ENCODE assay signal across 8 mouse cellular contexts in the genomic region with DNA sequence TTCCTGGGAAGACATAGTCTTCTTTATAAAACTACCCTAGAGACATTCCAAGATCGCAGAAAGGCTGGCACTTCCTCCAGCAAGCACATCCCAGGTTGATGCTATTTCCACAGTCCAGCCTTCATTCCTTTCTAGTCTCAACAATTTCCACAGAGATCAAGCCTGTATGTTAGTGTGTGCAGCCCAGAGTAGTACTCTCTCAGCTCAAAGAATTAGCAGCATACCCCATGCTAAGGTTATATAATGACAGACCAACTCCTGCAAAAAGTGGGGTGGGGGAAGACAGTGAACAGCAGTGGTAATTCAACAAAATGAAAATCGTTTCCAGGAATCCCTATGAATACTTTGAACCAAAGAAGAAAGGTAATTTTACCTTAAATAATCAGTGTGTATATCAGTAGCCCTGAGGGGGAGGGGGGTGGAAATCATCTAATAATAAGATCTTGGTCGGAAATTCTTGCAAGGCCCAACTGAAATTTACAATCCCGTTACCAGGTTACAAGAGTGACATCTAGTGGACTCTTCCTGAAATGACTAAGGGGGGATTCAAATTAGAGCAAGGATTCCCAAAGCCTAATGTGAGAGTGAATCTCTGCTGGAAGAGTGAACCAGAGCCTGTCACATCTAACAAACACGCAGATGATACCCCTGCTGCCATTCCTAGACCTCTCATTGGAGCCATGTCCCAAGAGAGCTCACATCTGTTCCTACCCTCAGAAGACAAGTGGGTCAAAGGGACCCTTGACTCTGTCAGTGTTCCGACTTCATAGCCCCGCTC.
DNase-seq lines count a peak whose midpoint lies in the region; ATAC-seq and TF ChIP-seq lines count a peak whose summit lies in the region.

No protein-coding gene starts in this region.

- TF ChIP-seq POLR2A in MEL (IDR thresholded peaks at IDR 0.05; ENCODE audit: control insufficient read depth in 1 of 2, insufficient read depth in 1 of 2, low read depth in 1 of 2, low read length in 2 of 2, poor library complexity in 1 of 2): no peak
- no peak for TF ChIP-seq POLR2A in limb, embryonic 14.5 days (IDR thresholded peaks at IDR 0.05; ENCODE audit: borderline replicate concordance, extremely low read depth, insufficient read depth, insufficient read length)

- ATAC-seq in common myeloid progenitor, adult 5-6 weeks (replicated peaks; ENCODE audit: low read depth, poor library complexity, severe bottlenecking): peak; percentile 93
- peak; percentile 78 for ATAC-seq in hindbrain, embryonic 14.5 days (ENCODE audit: low FRiP score)
- no peak for ATAC-seq in limb, embryonic 14.5 days (ENCODE audit: low FRiP score, low read depth)

- 44% methylated on average over 7 of the region's 7 CpGs for WGBS in hindbrain, embryonic 14.5 days
- WGBS in limb, embryonic 14.5 days: 39% methylated on average over 7 of the region's 7 CpGs

- peak; percentile 78 for TF ChIP-seq RAD21 in MEL (IDR thresholded peaks at IDR 0.05; ENCODE audit: low read depth, low read length)

- no peak overlapping the region for H3K9ac ChIP-seq in MEL (ENCODE audit: control insufficient read depth, low read depth, low read length, poor library complexity, severe bottlenecking)
- H3K9ac ChIP-seq in hindbrain, embryonic 14.5 days: no peak overlapping the region
- H3K9ac ChIP-seq in limb, embryonic 14.5 days (ENCODE audit: low read depth, low read length, severe bottlenecking): no peak overlapping the region

- H3K4me2 ChIP-seq in hindbrain, embryonic 14.5 days (replicated peaks): no peak overlapping the region
- H3K4me2 ChIP-seq in limb, embryonic 14.5 days (replicated peaks; ENCODE audit: low read depth, low read length, severe bottlenecking): no peak overlapping the region

- H3K27me3 ChIP-seq in MEL (ENCODE audit: control insufficient read depth in 1 of 2, insufficient read depth in 2 of 2, low read length in 2 of 2): no peaks in the 10 kb centered on the region
- H3K27me3 ChIP-seq in hindbrain, embryonic 14.5 days (ENCODE audit: control insufficient read depth, insufficient read depth, low read length): no peaks in the 10 kb centered on the region
- no peaks in the 10 kb centered on the region for H3K27me3 ChIP-seq in limb, embryonic 14.5 days (ENCODE audit: control insufficient read depth, insufficient read depth, low read length)

- H3K36me3 ChIP-seq in MEL (ENCODE audit: control insufficient read depth in 1 of 2, insufficient read depth in 2 of 2, low read length in 2 of 2): no peaks in the 10 kb centered on the region
- H3K36me3 ChIP-seq in hindbrain, embryonic 14.5 days (replicated peaks; ENCODE audit: control insufficient read depth, insufficient read depth): no peaks in the 10 kb centered on the region
- no peaks in the 10 kb centered on the region for H3K36me3 ChIP-seq in limb, embryonic 14.5 days (ENCODE audit: control insufficient read depth, insufficient read depth, low read length)

- H3K4me1 ChIP-seq in MEL (ENCODE audit: control insufficient read depth in 1 of 2, insufficient read depth in 2 of 2, low read length in 2 of 2): no peaks in the 10 kb centered on the region
- no peaks in the 10 kb centered on the region for H3K4me1 ChIP-seq in hindbrain, embryonic 14.5 days (replicated peaks; ENCODE audit: control insufficient read depth, insufficient read depth, low read length)
- H3K4me1 ChIP-seq in limb, embryonic 14.5 days (ENCODE audit: control insufficient read depth, insufficient read depth, low read length): no peaks in the 10 kb centered on the region

- H3K27ac ChIP-seq in MEL (ENCODE audit: control insufficient read depth, low read depth, low read length): no peak overlapping the region
- H3K27ac ChIP-seq in hindbrain, embryonic 14.5 days: no peak overlapping the region
- no peak overlapping the region for H3K27ac ChIP-seq in limb, embryonic 14.5 days (replicated peaks; ENCODE audit: low read depth, low read length)

- TF ChIP-seq EP300 in MEL (IDR thresholded peaks at IDR 0.05; ENCODE audit: low read depth in 1 of 2, low read length in 2 of 2): no peak

- peak; percentile 32 for DNase-seq in kidney, adult 9 months
- DNase-seq in kidney, adult 11 months: no peak
- DNase-seq in MEL (ENCODE audit: low read depth, low spot score): peak; percentile 48
- DNase-seq in hindbrain, embryonic 14.5 days (ENCODE audit: low spot score): peak; percentile 92
- DNase-seq in limb, embryonic 14.5 days (ENCODE audit: low spot score): peak; percentile 84
- DNase-seq in right cerebral cortex, postnatal 25 days: peak; percentile 5
- no peak for DNase-seq in urinary bladder, adult 18-20 months (ENCODE audit: low spot score in 2 of 2)

- peak in 2 of 3 experiments; percentile 47 to 68; a peak in 4 of 6 replicates for TF ChIP-seq CTCF in MEL (IDR thresholded peaks at IDR 0.05 in 2 of 3, conservative IDR thresholded peaks at IDR 0.05 in 1 of 3; ENCODE audit: control insufficient read depth in 1 of 3, insufficient read depth in 1 of 3, low read depth in 2 of 3, low read length in 3 of 3, poor library complexity in 1 of 3, severe bottlenecking in 1 of 3)

- no peaks in the 10 kb centered on the region for H3K79me2 ChIP-seq in MEL (ENCODE audit: control insufficient read depth, insufficient read depth, low read length, poor library complexity)

- no peak overlapping the region for H3K4me3 ChIP-seq in MEL (ENCODE audit: control insufficient read depth in 1 of 2, insufficient read depth in 1 of 2, low read depth in 2 of 2, low read length in 2 of 2)
- H3K4me3 ChIP-seq in hindbrain, embryonic 14.5 days (replicated peaks; ENCODE audit: low read length): no peak overlapping the region
- no peak overlapping the region for H3K4me3 ChIP-seq in limb, embryonic 14.5 days (replicated peaks; ENCODE audit: low read length)

- no peaks in the 10 kb centered on the region for H3K9me3 ChIP-seq in MEL (replicated peaks; ENCODE audit: insufficient read depth, low read length)
- no peaks in the 10 kb centered on the region for H3K9me3 ChIP-seq in hindbrain, embryonic 14.5 days (ENCODE audit: control insufficient read depth, low read length)
- H3K9me3 ChIP-seq in limb, embryonic 14.5 days (ENCODE audit: control insufficient read depth, low read length): no peaks in the 10 kb centered on the region

TF ChIP-seq in MEL, 35 proteins besides CTCF, POLR2A, EP300 and RAD21:
- no peak for TF ChIP-seq KAT2A (conservative IDR thresholded peaks at IDR 0.05; ENCODE audit: low read depth, low read length)
- TF ChIP-seq SMC3 (IDR thresholded peaks at IDR 0.05; ENCODE audit: low read depth, low read length): peak; percentile 73
- TF ChIP-seq ZC3H11A (IDR thresholded peaks at IDR 0.05; ENCODE audit: low read depth, low read length): peak; percentile 54

Comparison
In these comparisons a context has a peak if more than half of its experiments do, and no peak if none do; other contexts are left out.
1. DNase-seq: peak in kidney, adult 9 months (single experiment), MEL (single experiment), hindbrain, embryonic 14.5 days (single experiment), limb, embryonic 14.5 days (single experiment) and right cerebral cortex, postnatal 25 days (single experiment); none in kidney, adult 11 months (single experiment) and urinary bladder, adult 18-20 months (0 of 2).